Mouse (Mus musculus): ENCODE results near the gene Cul4a.
"Not testable (repeated sequence)": the region's sequence is repeated elsewhere in the genome, so short reads cannot be mapped to it uniquely, and the experiment has no call there.

The Cul4a gene

DNA sequence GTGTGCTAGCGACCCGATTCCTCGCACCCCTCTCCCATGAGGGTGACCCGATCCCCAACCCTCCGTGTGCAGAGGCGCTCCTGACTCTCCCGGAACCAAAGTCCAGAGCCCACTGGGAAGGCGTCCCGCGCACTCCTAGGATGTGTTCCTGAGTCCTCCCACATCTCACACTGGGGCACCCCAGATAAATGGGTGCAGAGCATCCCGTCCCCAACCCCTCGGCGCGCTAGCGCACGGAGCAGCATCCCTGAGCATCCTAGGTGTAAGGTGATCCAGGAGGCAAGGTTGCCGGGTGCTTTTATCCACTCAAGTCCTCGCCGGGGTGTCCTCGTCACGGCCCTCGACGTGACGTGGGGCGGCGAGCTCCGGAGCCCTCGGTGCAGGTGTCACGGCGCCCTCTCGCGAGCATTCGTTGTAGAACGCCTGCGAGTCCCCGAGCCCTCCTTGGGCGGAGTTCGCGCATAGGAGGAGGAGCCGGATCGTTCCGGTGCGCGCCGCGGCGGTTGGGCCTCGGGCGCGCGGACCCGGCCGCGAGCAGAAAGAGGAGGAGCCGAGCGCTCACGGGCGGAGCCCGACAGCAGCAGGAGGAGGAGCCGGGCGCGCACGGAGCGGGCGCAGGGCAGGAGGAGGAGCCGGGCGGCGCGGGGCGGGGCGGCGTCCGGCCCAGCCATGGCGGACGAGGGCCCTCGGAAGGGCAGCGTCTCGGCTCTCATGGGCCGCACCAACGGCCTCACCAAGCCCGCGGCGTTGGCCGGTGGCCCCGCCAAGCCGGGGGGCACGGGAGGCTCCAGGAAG is at the start of gene Cul4a, which contains the start of gene Pcid2:
TSS of gene Cul4a (plus strand) at position 535 of the 795 bp plus-strand sequence.
TSS of gene Pcid2 (minus strand) at position 373 of the 795 bp plus-strand sequence.
- peak; percentile 93 for DNase-seq

DNA sequence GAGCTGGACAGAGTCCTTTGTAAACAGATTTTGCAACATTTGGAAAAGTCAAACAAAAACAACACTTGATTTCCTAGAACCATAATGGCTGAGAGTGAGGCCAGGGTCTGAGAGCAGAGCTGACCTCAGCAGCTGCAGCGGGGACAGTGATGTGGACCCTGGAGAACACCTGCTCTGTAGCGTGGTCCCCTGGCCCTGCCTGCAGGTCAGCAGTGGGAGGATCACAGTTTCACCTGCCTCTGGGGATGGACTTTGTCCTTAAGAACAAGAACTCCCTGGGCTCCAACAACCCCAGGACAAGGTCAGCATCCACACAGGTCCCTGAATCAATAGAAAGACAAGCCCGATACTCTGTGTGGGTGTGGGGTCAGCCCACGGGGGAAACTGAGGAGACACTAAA is 48.1 kb upstream of the Cul4a start:
- DNase-seq, result no peak

DNA sequence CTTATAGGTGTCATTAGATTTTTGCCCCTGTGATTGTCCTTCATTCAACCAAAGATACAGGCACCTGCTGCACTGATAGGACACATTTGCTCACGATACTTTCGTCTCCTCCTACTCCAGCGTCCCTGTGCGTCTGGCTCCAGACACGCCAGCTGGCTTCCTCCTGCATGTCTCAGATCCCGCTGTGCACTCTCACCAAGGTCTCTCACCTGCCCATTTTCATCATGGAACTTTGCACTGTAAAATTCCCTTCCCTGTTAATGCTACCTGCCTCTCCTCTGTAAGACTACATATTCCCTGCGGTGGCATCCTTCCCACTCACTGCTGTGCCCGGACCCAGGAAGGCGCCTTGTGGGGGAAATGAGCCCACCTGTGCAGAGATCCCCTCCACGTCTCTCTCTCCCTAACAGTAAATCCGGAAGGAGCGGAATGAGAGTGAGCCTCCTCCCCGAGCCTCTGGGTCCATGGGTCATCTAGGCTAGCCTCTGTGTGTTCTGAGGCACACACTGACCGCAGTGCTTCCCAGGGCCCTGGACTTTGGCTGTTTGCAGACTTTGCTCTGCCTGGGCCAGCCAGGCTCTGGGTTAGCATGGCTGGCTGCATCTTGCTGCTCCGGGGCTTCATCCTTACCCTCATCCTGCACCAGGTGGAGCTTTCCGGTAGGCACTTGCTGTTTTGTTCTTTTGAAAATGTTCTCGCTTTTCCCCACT is 44.8 kb upstream of the Cul4a start, which contains the start of gene Proz:
TSS of gene Proz (plus strand) at position 474 of the 710 bp plus-strand sequence.
- DNase-seq, result no peak

DNA sequence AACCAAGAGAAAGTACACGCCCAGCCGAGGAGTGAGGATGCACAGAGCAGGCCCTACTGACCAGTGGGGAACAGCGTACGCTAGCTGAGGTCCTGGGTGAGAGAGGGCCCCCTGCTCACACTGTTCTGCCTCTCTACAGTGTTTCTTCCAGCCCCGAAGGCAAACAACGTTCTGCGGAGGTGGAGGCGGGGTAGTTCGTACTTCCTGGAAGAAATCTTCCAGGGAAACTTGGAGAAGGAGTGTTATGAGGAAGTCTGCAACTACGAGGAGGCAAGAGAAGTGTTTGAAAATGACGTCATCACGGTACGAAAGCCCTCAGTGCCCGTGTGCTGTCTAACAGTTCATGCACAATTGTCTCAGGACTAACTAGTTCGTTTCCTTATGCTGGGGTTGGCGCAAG is 42.3 kb upstream of the Cul4a start:
- no peak for DNase-seq

DNA sequence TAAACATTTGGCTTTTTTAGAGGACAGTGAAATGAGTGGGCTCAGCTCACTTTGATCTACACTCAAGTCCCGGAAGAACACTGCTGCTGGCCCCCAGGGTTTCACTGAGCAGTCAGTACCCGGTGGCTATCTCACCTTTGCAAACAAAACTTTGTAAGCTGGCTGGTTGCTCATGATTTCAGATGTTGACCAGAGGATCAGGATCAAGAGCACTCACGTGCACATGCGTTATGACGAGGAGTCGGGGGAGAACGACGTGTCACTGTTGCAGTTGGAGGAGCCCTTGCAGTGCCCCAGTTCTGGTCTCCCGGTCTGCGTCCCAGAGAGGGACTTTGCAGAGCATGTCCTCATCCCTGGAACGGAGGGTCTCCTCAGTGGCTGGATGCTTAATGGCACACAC is 32.2 kb upstream of the Cul4a start:
- no peak for DNase-seq

DNA sequence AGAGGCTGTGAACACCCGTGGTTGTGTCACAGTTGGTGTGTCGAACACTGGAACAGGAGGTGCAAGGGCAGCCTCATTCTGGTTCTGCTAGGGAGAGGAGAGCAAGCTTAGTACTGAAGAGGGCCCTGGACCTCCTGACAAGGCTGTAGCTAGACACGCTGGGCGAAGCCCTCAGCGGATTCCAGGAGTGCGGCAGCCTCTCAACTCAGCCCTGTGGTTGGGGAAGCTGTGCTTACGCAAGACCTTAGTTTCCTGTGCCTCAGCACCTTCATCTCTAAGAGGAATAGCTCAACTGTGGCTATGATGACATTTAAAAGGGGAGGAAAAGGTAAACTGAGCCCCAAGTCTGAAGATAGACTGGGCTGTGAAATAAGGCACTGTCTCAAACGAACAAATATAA is 30.4 kb upstream of the Cul4a start:
- no peak for DNase-seq

DNA sequence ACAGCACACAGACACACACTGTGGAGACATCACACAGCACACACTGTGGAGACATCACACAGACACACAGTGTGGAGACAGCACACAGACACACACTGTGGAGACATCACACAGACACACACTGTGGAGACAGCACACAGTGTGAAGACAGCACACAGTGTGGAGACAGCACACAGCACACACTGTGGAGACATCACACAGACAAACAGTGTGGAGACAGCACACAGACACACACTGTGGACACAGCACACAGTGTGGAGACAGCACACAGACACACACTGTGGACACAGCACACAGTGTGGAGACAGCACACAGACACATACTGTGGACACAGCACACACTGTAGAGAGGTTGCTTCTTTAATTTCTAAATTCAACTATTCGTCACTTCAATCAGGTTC is 29.8 kb upstream of the Cul4a start:
- not testable (repeated sequence) for DNase-seq

DNA sequence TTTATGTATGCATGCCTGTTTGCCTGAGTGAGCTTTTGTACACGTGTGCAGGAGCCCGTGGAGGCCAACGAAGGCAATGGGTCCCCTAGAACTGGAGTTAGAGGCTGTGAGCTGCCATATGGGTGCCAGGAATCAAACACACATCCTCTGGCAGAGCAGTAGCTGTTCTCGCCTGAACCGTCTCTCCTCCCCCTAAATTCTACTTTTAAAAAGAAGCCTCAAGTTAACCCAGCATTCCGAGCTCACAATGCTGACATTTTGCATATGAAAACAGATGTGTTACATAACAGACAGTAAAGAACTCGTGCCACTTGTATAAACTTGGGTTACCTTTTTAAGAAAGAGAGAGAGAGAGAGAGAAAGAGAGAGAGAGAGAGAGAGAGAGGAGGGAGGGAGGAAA is 27.9 kb upstream of the Cul4a start:
- DNase-seq, result no peak

DNA sequence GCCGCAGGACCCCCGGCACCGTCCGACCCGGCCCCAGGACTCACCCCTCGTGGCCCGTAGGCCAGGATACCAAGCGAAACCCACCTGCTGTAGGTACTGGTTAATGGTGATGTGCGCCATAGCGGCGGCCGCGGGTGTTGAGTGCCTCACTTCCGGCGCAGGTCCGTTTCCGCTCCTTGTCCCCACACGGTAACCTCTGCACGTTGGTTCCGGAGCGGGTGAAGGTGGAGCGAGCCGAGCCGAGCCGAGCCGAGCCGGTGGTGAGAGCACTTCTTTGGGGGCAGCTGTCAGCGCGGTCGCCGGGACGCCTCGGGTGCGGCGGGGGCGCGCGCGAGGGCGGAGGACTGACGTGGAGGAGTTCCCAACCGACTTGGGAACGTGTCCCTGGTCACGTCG is 732 bp upstream of the Cul4a start:
- peak; percentile 67 to 77 for DNase-seq

DNA sequence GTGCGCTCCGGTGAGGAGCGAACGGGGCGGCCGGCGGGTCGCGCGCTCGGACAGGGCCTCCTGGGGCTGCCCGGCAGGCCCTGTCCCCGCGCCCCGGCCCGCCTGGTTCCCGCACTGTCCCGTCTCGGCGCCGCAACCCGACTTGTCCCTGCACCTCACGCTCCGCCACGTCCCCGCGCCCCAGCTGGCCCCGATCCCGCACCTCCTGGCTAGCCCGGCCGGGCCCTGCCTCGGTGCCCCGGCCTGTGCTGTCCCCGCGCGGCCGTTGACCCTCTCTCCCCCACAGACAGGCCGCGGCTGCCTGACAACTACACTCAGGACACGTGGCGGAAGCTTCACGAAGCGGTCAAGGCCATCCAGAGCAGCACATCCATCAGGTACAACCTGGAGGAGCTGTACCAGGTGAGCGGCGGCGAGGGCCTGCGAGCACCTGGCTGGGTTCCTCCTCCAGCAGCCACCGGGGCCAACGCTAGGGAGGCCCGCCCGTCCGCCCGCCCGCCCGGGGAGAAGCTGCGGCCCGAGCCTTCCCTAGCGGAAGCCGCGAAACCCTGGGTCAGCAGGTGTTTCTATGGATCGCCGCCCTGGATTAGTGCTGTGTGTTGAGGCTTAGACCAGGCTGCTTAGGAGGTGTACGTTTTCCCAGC is 609 bp downstream of the Cul4a start:
- DNase-seq, result peak; percentile 48 to 56

DNA sequence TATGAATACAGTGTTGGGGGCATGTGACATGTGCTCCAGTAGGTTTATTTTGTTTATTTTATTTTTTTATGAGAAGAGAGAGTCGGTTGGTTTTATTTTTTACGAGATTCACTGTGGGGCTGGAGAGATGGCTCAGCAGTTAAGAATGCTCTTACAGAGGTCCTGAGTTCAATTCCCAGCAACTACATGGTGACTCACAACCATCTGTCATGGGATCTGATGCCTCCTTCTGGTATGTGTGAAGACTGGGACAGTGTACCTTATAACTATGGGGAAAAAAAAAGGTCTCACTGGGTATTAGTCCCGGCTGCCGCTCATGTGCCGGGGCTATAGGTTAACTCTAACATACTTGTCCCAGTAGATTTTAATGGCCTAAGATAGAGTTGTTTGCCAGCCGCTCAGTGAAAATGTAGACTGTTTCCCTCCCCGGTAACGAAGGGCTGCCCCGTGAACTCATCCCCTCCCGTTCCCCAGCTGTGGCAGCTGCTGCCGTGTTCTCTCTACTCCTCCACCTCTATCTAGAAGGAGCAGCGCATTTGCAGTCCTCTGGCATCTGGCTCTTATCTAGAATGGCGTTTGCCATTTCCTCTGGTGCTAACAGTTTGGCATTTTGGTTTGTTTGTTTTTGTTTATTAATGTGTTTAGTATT is 2.7 kb downstream of the Cul4a start:
- no peak for DNase-seq

DNA sequence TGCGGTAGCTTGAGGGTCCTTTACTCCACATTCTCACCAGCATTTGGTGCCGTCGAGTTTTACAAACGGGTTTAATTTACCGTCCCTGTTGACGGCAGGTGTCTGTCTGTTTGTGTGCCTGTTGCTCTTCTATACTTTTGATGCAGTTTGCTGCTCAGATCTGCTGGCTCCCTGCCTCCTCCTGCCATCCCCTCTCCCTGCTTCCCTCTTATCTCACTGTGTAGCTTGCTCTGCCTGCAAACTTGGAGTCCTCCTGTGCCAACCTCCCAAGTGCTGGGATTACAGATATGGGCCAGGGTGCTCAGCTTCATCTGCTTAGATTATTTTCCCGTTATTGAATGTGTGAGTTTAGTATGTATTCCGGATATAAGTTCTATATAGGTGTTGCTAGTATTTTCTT is 3.5 kb downstream of the Cul4a start:
- DNase-seq, result no peak

DNA sequence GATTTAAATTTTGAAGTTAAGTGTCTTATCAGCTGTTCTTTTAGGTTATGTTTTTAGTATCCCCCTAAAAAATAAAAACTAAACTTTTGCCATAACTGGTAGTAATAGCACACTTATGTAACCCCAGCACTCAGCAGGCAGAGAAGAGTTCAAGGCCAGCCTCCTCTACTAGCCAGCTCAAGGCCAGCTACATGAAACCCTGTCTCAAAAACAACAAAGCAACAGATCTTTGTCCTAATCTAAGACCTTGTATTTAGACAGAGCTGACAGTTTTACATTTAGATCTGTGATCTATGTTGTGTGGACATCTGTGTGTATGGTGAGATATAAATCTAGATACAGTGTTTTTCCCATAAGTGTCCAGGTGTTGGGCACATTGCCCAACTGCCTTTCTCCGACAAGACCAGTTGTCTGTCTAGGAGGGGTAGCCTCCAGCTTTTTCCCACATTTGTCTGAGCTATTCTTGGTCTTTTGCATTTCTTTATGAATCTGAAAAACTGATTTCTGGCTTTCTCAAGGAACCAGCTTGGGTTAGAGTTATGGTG is 4.1 kb downstream of the Cul4a start:
- DNase-seq, result no peak

DNA sequence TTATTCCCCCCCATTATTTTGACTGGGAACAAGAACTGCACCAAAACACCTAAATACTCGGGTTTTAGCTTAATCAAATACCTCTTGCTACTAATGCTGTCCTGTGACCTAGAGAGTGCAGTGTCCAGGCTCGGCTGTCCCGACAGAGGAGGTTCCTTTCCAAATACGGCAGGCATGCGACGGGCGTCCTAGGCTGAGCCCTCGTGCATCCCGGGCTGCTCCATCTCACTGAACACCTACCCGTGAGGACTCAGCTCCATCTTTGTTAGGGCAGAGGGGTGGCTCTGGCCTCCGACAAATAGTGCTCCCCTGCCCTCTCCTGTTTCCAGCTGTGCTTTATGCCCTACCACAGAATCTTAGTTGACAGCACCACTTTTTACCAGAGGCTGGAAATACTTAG is 6.5 kb downstream of the Cul4a start:
- DNase-seq, result no peak

DNA sequence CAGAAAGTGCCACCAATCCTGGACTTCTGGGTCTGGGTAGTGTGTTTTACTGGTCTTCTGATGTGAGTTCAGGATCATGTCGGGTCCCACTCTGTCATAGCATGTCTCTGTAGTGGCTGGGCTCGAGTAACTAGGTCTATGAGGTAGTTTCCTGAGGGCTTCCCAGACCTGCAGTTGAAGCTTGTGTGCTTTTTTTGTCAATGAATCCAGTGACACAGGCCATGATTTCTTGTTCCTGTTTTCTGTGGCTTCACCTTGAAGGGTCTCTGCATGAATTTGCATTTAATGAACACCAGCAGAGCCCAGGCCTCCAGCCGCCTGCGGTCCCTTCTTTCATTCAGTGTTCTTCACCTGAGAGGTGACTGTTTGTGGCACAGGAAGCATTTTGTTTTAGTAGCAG is 7.8 kb downstream of the Cul4a start:
- DNase-seq, result no peak

DNA sequence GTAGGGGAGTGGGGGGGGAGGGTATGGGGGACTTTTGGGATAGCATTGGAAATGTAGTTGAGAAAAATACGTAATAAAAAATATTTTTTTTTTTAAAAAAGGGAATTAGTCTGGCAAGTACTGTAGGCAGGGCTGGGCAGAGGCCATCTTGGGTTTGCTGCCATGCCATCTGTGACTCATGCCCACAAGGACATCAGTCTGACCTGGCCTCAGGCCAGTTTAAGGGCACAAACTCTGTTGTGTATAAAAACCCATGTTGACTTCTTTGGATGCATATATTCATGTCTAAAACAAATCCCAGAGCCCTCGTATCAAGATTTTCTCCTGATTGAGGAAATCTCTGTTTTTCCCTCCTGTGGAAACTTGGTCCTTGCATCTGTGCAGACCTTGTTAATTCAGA is 11.7 kb downstream of the Cul4a start:
- DNase-seq, result no peak

DNA sequence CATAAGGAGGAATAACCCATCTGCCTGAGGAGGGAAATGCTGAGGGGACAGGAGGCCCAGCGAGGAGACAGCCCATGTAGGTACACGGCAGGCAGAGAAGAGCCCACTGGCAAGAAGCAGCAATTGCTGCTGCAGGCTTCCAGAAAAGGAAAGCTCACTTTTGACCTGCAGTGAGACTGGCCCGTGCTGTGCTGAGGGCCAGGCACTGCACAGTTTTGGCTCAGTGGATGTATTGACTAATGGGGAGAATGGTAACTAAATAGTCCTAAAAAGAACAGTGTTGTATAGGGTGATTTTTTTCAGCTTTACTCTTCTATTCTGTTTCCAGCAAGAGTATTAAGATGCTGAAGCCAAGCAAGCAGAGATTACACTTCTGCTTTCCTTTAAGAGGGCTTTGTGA is 13.1 kb downstream of the Cul4a start:
- no peak for DNase-seq

DNA sequence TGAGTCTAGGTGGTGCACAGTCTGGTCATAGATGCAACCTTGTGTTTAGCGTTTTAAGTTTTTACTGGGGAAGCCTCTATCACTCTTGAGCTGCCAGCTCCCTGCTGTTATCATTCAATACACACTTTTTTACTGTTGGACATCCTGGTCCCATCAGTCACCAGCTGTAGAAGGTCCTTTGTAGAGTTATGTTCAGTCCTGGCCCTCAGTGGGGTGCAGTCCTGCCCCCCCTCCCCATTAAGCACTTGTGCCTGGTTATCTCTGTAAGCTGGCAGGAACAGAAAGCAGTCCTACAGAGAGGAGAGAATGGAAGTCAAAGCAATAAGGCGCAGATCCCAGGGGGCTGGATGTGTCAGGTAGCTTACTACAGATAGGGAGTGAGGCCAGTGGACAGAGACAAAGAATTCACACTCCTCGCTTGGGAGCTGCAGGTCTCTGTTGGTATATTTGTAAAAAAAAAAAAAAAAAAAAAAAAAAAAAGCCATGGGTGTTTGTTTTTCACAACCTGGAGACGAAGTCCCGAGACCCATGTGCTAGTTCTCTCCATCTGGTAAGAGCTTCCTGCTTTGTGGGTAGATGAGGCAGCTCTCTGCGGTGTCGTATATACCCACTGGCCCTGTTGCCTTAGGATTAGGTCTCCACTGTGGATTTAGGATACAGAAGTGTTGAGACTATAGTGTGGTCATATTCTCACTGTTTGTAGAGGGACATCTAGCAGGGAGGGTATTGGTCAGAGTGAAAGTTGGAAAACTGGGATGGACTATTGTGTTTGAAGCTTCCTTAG is 15.7 kb downstream of the Cul4a start:
- no peak for DNase-seq

DNA sequence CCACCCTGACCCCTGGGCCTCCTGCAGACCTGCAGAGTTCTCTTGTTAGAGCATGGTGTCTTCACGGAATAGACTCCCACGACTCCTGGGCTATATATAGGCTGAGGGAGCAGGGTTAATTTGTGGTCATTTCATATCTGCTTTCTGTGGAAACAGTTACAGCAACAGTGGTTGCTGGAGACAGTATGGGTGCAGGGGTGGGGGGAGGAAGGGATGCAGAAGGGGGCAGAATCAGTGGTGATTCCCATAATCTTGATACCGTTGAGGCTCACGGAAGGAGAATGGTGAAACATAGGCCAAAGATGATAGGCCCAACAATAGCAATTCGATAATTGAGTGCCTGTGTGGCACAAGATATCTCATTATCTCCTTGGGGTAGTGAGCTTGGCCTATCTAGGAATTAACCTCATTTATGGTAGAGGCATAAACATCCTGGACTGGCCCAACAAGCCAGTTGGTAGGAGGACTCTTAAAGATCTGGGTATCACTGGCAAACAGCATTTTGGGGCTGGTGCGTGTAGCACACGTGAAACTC is 17.5 kb downstream of the Cul4a start:
- no peak for DNase-seq

DNA sequence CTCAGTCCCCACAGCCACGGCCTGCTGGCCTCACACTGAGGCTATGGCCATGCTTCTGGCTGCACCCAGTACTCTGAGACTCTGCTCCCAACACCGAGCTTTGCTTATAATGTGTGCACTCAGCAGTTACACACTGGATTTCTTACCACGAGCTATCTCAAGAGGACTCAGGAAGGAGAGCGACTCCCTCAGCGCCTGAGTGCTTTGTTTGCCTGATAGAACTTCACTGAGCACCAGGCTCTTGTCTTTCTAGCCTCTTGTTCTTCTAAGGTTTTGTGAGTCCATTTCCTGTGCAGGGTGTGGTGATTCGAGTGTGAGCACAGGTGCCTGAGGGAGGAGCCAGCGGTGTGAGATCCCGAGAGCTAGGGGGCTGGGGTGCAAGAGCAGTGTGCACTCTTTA is 19.5 kb downstream of the Cul4a start:
- no peak for DNase-seq

DNA sequence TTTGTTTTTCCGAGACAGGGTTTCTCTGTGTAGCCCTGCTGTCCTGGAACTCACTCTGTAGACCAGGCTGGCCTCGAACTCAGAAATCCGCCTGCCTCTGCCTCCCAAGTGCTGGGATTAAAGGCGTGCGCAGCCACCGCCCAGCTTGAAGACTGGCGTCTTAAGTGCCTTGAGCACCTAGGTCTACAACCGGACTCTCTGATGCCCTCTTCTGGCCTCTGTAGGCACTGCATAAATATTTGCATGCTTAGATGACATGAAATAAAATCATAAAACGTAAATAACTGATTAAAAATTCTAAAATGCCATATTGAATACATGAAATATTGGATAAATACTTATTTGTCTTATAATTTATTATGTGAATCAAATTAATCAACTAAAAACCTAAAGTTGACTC is 26.8 kb downstream of the Cul4a start:
- peak in 1 of 2 experiments; percentile 13 for DNase-seq

DNA sequence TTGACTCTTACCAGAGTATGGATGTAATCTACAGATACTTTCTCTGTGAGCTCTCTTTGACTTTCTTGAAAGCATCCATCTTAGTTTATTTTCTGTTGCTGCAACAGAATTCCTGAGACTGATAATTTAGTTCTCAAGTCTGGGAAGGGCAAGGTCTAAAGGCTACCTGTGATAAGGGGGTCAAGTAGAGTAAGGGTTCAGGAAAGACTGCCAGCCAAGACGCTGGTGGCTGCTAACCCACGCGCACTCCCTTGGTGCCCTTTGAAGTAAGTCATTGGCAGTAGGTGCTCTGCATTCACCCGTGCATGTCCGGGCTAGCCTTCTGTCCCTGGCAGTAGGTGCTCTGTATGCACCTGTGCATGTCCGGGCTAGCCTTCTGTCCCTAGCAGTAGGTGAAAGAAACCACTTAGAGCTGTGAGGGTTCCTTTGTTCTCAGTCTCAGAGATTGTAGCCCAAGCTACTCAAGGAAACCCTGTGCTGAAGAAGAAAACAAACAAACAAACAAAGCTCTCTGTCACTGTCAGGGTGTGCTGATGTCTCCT is 34.3 kb downstream of the Cul4a start:
- DNase-seq, result no peak

All from thymus, adult 18-20 months (tissue).